Mouse (Mus musculus) embryonic fibroblast, embryonic 13.5 days (primary cell): ENCODE data around the gene Tppp2.

ENCODE experiments used
- CTCF ChIP-seq: IDR thresholded peaks from 2 replicates; pipeline ENCODE4 v1.5.1; 2011; ENCODE audit warnings: mild to moderate bottlenecking, control low read depth, low read length, moderate library complexity, borderline replicate concordance; ENCODE audit not compliant: insufficient read depth
- POLR2A ChIP-seq: IDR thresholded peaks from 2 replicates; pipeline ENCODE4 v1.6.1; 2011; ENCODE audit warnings: low read depth, mild to moderate bottlenecking, control low read depth, low read length, moderate library complexity

DNA sequence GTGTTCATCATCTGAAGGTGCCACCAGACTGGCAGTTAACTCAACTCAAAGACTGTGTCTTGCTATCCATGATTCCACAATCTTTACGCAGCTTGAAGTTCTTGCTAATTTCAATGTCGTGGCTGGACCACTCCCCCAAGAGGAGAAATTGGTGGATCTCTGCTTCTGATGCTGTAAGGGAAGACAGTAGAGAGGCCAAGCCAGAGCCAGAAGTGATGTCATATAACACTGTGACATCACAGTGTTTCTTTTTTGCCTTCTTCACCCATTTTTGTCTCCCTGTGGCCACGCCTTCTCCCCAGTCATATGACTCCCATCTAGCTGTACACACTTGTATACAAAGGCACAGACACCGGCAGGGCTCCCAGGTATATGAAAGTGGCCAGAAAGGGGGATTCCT is at the start of gene Tppp2:
- no peak for TF ChIP-seq POLR2A
- no peak for TF ChIP-seq CTCF
